Mouse (Mus musculus) liver, postnatal 0 days (tissue): ENCODE measurements around the gene Smg6. TPM values are rescaled to one million over a fixed set of nuclear protein-coding genes. Genes with fewer than 3 reads are reported as not detected.

Experiments used
- ATAC-seq: fragments of 200-750 bp; cut with Nextera tagmentation; 2 replicates; pipeline ENCODE4 v1.8.0; 2017; ENCODE audit warnings: mild to moderate bottlenecking, moderate library complexity
- DNase-seq: peaks from one replicate; pipeline ENCODE4 v3.0.0-alpha.2; 2016
- H3K27ac ChIP-seq: fragments of 300-500 bp; sonication (generic); 2 replicates; pipeline ENCODE4 v1.5.1; 2014; ENCODE audit warnings: antibody characterized with exemption, moderate library complexity, mild to moderate bottlenecking, low read depth
- H3K27me3 ChIP-seq: fragments of 300-500 bp; sonication (generic); 2 replicates; pipeline ENCODE4 v1.6.1; 2014; ENCODE audit warnings: low read length, control low read depth, mixed read lengths; ENCODE audit not compliant: insufficient read depth
- H3K36me3 ChIP-seq: fragments of 300-500 bp; sonication (generic); replicated peaks from 2 replicates; pipeline ENCODE4 v1.6.1; 2014; ENCODE audit warnings: mild to moderate bottlenecking, control low read depth, low read length, moderate library complexity, mixed read lengths; ENCODE audit not compliant: insufficient read depth
- H3K4me1 ChIP-seq: fragments of 300-500 bp; sonication (generic); 2 replicates; pipeline ENCODE4 v1.6.1; 2014; ENCODE audit warnings: antibody characterized with exemption, mild to moderate bottlenecking, control low read depth; ENCODE audit not compliant: insufficient read depth
- H3K4me2 ChIP-seq: fragments of 300-500 bp; sonication (generic); 2 replicates; pipeline ENCODE4 v1.6.1; 2014; ENCODE audit warnings: low read depth, mild to moderate bottlenecking, low read length, moderate library complexity, mixed read lengths
- H3K4me3 ChIP-seq: fragments of 300-500 bp; sonication (generic); 2 replicates; pipeline ENCODE4 v1.5.1; 2014; ENCODE audit warnings: low read depth, low read length
- H3K9ac ChIP-seq: fragments of 300-500 bp; sonication (generic); replicated peaks from 2 replicates; pipeline ENCODE4 v1.6.1; 2014; ENCODE audit warnings: mild to moderate bottlenecking, moderate library complexity
- H3K9me3 ChIP-seq: fragments of 300-500 bp; sonication (generic); 2 replicates; pipeline ENCODE4 v1.6.1; 2016; ENCODE audit warnings: mild to moderate bottlenecking, control low read depth, low read length, mixed read lengths
- CTCF ChIP-seq: sonication (generic); IDR thresholded peaks from 2 replicates; pipeline ENCODE4 v1.5.1; 2016; ENCODE audit warnings: antibody characterized with exemption, low read depth
- EP300 ChIP-seq: IDR thresholded peaks from 2 replicates; pipeline ENCODE4 v1.6.1; 2016; ENCODE audit warnings: antibody characterized with exemption, low read depth, mild to moderate bottlenecking
- WGBS: fragments of 180-500 bp; shearing (Covaris S2); extraction: QIAGEN DNeasy Blood & Tissue Kit; methylation state at CpG from one replicate; pipeline ENCODE4 v1.1.7; 2014; ENCODE audit not compliant: insufficient replicate concordance; 5-methylcytosine and 5-hydroxymethylcytosine counted together
- polyA plus RNA-seq: library from polyadenylated mRNA; unstranded; fragments of >200 nt; fragmentation: Nextera tagmentation; extraction: Ambion mirVana; gene quantifications from 2 replicates; pipeline ENCODE4 v1.2.1, GENCODE M21; 2015

Smg6 gene
- polyA plus RNA-seq, 1 experiment from 2014 or later = 4.7 TPM

DNA sequence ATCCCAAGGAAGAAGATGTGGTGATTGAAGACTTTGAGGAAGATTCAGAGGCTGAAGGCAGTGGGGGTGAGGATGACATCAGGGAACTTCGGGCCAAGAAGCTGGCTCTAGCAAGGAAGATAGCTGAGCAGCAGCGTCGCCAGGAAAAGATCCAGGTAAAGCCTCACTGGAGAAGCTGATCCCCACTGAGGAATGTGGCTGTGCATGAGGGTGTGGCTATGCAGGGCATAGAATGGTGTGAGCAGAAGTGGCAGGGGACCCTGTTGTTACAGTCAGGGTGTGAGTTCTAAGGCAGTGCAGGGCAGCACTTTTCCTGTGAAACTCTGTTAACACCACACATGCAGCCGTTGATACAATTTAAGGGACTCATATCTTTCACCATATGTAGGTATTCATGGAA lies 217.1 kb downstream of the Smg6 start:
- no peak overlapping the region for H3K9ac ChIP-seq
- H3K4me2 ChIP-seq = no peak overlapping the region
- H3K4me1 ChIP-seq = peaks cover 37% of the 10 kb centered on the region
- H3K9me3 ChIP-seq = no peaks in the 10 kb centered on the region
- H3K27me3 ChIP-seq = no peaks in the 10 kb centered on the region
- H3K4me3 ChIP-seq = no peak overlapping the region
- 0 out of 2 replicates have a peak, but pooled peaks cover 11% of the 10 kb centered on the region for H3K36me3 ChIP-seq
- TF ChIP-seq CTCF = no peak
- DNase-seq = no peak
- WGBS = 91% methylated on average over 4 of the region's 4 CpGs
- H3K27ac ChIP-seq = no peak overlapping the region
- ATAC-seq = no peak

- no peak overlapping the region for H3K9ac ChIP-seq
- no peaks in the 10 kb centered on the region for H3K27me3 ChIP-seq
- DNase-seq = no peak
- H3K4me1 ChIP-seq = peaks cover 28% of the 10 kb centered on the region
- WGBS = 75% methylated on average over 2 of the region's 2 CpGs
- no peaks in the 10 kb centered on the region for H3K9me3 ChIP-seq
- ATAC-seq = no peak
- no peak for TF ChIP-seq CTCF
- no peak for TF ChIP-seq EP300
- H3K4me2 ChIP-seq = no peak overlapping the region
- no peak overlapping the region for H3K27ac ChIP-seq
- H3K4me3 ChIP-seq = no peak overlapping the region
- H3K36me3 ChIP-seq = peaks cover 20% of the 10 kb centered on the region; the same call in 1 of the 2 replicates
Observed at GRCm38 (mm10) chr11:75145841-75146240, 220.2 kb downstream of the Smg6 start.

DNA sequence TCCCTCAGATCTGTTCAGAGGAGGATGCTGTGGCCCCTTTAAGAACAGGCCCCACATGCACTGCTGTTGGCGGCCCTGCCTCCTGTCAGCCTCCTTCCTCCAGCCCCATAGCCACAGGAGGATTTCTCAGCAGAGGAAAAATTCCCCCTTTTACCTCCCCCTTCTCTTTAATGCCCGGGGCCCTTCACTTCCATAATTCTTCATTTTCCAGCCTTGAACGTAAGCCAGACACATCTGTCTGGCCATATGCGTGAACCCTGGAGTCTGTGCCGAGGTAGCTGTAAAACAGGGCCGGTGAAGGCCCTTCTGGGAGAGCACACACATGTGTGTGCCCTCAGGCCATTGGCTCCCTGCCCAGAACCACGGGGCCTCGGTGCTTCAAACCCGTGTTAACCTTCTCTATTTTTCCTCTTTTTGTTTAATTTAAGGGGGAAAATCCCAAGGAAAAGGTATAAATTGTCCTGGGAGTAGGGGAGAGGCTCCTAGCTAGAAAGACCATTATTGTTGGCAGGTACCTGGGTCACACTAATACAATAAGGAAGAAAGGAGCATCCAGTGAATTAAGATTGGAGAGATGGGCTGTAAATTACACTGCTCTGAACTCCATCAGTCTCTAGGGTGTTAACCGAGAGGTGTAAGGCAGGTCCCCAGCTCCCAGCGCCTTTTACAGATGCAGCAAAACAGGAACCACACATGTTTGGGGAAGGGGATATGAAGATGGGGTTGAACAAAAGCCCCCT lies 221.7 kb downstream of the Smg6 start:
- 0 out of 2 replicates have a peak, but pooled peaks have one; percentile 19 for ATAC-seq
- 0 out of 2 replicates have a peak overlapping the region, but pooled peaks have one; percentile 0 for H3K27ac ChIP-seq
- H3K9ac ChIP-seq = no peak overlapping the region
- no peaks in the 10 kb centered on the region for H3K27me3 ChIP-seq
- peaks cover 14% of the 10 kb centered on the region for H3K4me1 ChIP-seq
- WGBS = 47% methylated on average over 11 of the region's 11 CpGs
- H3K4me2 ChIP-seq = no peak overlapping the region
- no peaks in the 10 kb centered on the region for H3K9me3 ChIP-seq
- TF ChIP-seq CTCF (no peak), EP300 (no peak)
- DNase-seq = no peak
- peaks cover 20% of the 10 kb centered on the region; the same call in 1 of the 2 replicates for H3K36me3 ChIP-seq
- H3K4me3 ChIP-seq = no peak overlapping the region

- H3K4me2 ChIP-seq = no peak overlapping the region
- ATAC-seq (peak; percentile 40), DNase-seq (no peak)
- H3K36me3 ChIP-seq = peaks cover 20% of the 10 kb centered on the region; the same call in 1 of the 2 replicates
- peaks cover 14% of the 10 kb centered on the region for H3K4me1 ChIP-seq
- H3K4me3 ChIP-seq = no peak overlapping the region
- H3K9me3 ChIP-seq = no peaks in the 10 kb centered on the region
- no peak overlapping the region for H3K9ac ChIP-seq
- no peaks in the 10 kb centered on the region for H3K27me3 ChIP-seq
- TF ChIP-seq CTCF (0 out of 2 replicates have a peak, but pooled peaks have one; percentile 10), EP300 (no peak)
- 44% methylated on average over 3 of the region's 3 CpGs for WGBS
- 0 out of 2 replicates have a peak overlapping the region, but pooled peaks have one; percentile 11 for H3K27ac ChIP-seq
Observed at GRCm38 (mm10) chr11:75147846-75148168, 222.2 kb downstream of the Smg6 start.

DNA sequence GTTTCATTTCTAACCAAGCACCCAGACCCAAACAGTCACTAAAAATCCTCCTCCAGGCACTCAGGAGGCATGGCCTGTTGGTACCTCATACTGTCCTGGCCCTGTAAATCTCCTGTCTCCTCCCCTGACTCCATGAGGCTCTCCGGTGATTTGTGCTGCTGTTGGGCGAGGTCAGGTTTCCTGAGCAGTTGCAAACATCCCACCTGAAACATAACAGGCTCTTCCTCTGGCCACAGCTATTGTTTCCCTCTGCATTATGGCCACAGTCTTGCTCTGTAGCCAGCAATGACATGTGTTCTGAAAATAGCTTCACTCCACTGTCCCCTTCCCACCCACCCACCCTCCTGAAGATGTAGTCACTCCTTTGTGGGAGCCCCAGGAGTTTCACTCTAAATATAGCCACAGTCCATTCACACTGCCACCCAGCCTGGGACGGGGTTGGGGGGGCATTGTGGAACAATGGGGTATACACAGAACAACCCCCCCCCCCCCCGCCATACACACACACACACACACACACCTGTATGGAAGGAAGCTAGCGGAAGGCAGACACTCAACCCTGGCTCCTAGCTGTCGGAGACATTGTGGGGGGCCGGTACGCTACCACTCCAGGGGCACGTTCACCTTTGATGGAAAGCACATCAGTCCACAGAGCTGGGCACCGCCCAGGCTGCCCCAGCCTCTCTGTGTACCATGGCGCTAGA lies 222.9 kb downstream of the Smg6 start:
- no peaks in the 10 kb centered on the region for H3K9me3 ChIP-seq
- H3K9ac ChIP-seq = no peak overlapping the region
- no peak overlapping the region for H3K4me2 ChIP-seq
- peaks cover 14% of the 10 kb centered on the region for H3K4me1 ChIP-seq
- TF ChIP-seq EP300 (no peak), CTCF (no peak)
- H3K36me3 ChIP-seq = peaks cover 16% of the 10 kb centered on the region; the same call in 1 of the 2 replicates
- peak; percentile 7; the same call in 1 of the 2 replicates for ATAC-seq
- H3K27ac ChIP-seq = 0 out of 2 replicates have a peak overlapping the region, but pooled peaks have one; percentile 11
- H3K27me3 ChIP-seq = no peaks in the 10 kb centered on the region
- H3K4me3 ChIP-seq = no peak overlapping the region
- DNase-seq = no peak
- 84% methylated on average over 10 of the region's 11 CpGs for WGBS

DNA sequence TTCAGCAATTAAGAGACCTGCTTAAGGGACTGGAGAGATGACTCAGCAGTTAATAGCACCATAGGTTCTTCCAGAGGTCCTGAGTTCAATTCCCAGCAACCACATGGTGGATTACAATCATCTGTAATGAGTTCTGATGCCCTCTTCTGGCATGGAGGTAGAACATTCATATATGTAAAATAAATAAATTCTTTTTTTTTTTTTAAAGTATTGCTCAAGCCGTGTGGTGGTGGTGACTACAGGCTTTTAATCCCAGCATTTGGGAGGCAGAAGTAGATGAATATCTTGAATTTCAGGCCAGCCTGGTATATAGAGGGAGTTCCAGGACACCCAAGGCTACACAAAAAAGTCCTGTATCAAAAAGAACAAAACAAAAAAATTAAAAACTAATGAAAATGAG lies 224.7 kb downstream of the Smg6 start:
- no peak overlapping the region for H3K27ac ChIP-seq
- no peak overlapping the region for H3K9ac ChIP-seq
- H3K4me3 ChIP-seq = no peak overlapping the region
- TF ChIP-seq CTCF (no peak), EP300 (no peak)
- no peaks in the 10 kb centered on the region for H3K27me3 ChIP-seq
- peaks cover 19% of the 10 kb centered on the region for H3K4me1 ChIP-seq
- DNase-seq (no peak), ATAC-seq (no peak)
- no peak overlapping the region for H3K4me2 ChIP-seq
- no peaks in the 10 kb centered on the region for H3K9me3 ChIP-seq
- peaks cover 11% of the 10 kb centered on the region; the same call in 1 of the 2 replicates for H3K36me3 ChIP-seq
- WGBS = 60% methylated on average over 1 of the region's 1 CpGs
